Mouse (Mus musculus): ENCODE data around the gene Palld.
A peak's percentile ranks its signal among the peaks of the same experiment; 100 is the strongest.

Palld gene

GRCm38 (mm10) chr8:61625656-61626210, 276.8 kb downstream of the Palld start:
- DNase-seq: no peak

DNA sequence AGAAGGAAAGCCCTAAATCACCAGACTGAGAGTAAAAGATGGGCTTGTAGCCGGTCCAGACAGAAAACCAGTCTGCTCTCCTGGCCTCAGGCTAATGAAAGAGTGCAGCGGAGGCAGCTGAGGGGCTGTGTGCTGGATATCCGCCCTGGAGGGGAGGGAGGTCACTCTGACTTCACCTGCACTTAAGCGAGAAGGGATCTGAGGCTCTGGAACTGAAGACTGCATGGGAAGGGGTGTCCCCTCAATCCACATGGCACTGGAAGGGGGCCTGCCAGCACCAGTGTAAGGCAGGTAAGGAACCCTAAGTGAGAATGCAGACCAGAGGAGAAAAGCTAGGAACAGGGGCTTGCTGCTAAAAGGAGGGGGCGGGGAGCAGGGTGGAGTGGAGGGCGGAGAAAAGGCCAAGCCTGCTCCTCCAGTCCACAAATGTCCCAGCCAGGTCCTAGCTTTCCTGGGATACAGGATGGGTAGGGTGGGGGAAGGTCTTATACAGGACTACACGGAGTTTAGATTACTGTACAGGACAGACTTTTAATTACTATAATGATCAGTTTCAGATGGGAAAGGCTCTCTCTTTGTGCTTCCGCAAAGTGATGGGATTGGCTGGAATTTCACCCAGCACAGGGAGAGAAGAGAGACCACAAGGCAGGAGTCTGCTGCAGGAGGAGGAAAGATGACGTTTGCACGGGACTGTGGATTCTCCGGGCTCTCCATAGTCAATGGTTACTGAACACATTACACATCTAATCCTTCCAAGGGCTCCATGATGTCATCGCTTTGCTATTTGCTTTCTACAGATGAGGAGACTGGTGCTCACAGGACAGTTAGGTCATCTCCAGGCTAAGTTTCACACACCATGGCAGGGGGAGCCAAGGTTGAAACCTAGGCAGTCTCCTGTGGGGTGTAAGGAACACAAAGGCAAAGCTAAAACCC, 278.7 kb downstream of the Palld start:
- no peak for DNase-seq

DNA sequence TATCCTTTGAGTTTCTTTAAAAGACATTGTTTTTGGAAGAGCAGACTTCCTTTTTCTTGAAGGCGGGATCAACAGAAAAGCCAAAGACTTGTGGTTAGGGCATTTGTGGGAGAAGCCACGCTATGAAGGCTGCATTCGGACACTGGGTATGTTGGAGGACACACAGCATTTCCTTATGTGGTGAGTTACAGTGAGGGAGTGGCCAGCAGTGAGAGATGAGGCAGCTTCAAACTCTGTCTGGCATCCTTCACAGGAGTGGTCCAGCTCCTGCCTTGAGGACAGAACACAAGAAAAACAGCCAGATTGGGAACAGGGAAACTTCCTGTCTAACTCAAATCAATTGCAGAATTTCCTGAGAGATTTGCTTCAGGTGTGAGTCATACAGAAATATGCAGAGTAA, 281.2 kb downstream of the Palld start:
- DNase-seq: no peak

DNA sequence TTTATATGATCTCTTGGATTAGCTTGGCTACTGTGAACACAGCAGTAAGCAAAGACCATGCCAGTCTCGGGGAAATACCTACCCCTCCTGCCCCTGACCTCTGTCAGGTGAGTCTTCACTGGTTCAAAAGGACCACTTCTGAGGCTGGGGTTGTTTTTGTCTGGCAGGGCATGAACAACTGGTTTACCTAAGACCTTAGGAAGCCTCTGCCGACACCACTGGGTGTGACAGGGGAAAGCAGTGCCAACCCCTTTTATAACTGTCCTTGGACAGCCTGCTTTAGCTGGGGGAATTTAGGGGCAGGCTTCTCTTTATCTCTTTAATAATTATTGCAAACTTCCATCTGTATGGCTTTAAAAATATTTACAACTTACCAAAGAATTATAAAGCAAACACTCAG, 284.8 kb downstream of the Palld start:
- no peak for DNase-seq

- no peak for DNase-seq
Measured at GRCm38 (mm10) chr8:61617049-61617448, 285.4 kb downstream of the Palld start.

- DNase-seq: no peak
Measured at GRCm38 (mm10) chr8:61615711-61616697, 286.5 kb downstream of the Palld start.

- no peak for DNase-seq
Measured at GRCm38 (mm10) chr8:61611741-61612140, 290.7 kb downstream of the Palld start.

- DNase-seq: no peak
Measured at GRCm38 (mm10) chr8:61611077-61611476, 291.4 kb downstream of the Palld start.

DNA sequence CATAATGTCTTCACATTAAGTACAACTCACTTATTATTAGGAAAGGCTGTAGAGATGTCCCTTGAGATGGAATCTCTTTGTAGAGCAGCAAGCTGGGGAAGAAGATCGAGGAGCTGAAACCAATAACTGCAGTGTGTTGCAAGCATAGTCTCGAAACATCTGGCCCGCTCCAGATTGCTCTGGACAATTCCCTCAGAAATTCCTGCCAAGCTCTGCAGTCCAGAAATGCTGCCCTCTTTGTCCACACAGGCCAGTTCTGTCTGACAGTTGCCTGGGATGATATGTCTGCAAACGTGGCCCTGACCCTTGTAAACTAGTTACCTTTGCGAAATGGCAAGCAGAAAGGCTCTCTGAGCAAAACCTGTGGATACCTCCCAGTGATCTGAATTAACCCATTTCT, 291.9 kb downstream of the Palld start:
- no peak for DNase-seq

DNA sequence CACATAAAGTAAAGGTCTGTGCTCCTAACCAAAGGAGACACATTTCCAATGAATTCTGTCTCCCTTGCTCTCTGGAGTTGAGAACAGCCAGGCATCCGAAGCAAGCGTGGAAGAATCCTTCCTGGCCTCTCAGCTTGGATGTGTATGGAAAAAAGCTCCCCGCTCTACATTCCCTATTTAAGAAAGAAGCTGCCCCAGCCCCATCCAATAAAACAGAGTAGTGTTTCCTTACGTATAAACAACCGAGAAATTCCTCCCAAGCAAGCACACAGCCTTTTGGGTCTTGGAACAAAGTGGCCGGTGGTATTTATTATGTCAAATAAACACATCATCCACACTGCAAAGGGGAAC, 295.1 kb downstream of the Palld start:
- DNase-seq: no peak

GRCm38 (mm10) chr8:61606795-61607462, 295.6 kb downstream of the Palld start:
- peak; percentile 9 to 18 for DNase-seq

DNA sequence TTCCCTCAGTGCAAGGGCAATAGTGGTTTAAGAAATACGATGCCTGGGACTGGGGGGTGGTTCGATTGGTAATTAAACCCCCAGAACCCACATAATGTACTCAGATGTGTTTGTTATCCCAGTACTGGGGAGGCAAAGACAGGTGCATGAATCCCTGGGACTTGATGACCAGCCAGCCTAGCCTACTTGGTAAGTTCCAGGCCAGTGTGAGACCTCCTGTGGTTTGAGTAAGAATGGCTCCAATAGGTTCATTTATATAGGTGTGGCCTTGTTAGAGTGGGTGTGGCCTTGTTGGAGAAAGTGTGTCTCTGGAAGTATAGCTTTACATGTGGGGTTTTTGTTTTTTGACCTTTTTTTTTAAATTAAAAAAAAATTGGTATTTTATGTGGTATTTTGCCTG, 297.6 kb downstream of the Palld start:
- no peak for DNase-seq

DNA sequence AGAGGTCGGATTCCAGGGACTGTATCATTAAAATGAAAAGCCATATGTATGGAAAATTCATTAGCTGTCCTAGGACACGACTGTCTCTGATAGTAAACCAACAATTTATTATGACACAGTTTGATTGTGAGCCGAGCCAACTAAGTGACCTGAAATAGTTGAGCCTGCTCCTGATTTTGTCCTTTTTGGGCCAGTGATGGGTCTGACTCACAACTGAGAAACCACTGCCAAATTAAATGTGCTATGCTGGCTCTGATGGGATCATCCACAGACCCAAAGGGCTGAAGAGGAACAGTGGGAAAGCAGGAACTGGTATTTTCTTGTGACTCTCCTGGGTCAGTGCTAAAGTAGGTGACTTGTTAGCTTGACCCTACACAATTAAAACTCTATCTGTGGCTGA, 305.6 kb downstream of the Palld start:
- no peak for DNase-seq

DNA sequence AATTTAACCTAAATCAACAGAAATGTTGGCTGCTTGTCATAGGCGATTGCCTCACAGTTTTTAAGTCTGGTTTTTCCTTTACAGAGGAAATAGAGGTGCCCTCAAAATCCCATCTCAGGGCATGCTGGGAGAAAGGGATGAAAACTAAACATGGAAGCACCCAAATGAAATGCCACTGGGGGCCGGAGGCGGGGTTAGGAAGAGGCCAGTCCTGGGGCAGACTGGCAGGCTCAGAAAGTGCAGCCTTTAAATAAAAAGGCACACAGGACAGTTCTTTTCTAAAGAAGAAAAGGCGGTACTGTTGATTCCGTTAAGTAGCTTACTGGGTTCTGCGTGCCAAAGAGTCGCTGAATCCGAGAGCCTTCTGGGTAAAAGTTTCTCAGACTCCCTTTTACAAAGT, 311.0 kb downstream of the Palld start:
- peak in 1 of 2 experiments; percentile 7 for DNase-seq

GRCm38 (mm10) chr8:61590551-61591431, 311.7 kb downstream of the Palld start:
- DNase-seq: peak; percentile 63 to 67

DNA sequence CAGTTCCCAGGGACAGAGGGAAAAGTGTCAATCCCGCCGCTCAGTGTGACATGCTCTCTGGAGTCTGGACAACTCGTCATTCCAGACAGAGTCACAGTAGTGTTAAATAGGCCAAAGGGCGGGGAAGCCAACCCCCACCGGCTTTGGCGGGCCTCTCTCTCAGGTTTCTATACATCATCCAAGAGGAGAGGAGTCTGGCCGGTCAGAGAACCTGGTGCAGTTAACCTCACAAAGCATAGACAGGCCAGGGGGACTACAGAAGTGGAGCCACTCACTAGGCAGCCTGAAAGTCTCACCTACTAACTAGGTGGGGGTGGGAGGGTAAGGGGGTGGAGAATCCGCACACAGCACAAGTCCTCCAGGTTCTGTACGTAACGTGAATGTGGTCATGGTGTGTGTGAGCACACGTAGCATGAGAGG, 312.5 kb downstream of the Palld start:
- DNase-seq: peak in 1 of 2 experiments; percentile 11

DNA sequence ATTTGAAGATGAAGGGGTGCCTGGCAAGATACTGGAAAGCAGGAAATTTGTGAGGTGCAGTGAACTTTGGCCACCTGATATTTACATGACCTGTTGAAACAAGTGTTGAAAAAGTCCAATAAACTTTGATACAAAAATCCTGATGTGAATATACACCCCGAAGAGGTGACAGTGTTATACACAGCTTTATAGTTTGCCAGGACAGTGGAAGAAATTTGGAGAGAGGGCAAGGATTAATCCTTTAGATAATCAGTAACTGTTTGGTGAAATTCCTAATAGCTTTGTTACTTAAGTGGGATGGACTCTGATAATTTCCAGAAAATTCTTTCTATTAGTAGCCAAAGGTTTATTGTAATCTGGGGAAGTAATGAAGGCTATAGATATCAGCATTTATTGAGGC, 314.2 kb downstream of the Palld start:
- no peak for DNase-seq

DNA sequence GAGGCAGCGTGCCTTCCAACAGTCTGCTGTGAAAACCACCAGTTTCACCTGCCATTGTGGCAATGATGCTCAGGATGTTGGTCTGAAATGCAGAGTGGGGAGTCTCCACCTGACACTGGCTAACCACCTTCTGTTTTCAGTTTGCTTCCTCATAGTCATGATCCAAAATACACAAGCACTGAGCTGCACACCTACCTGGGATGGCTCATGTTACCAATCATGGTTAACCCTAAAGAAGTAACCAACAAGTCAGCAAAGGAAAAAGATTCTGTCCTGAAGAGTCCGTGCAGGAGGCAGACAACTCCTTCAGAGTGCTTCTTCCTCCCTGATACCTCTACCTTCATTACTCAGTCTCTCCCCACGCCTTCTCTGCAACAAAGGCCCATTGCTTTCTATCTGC, 314.8 kb downstream of the Palld start:
- DNase-seq: no peak

DNA sequence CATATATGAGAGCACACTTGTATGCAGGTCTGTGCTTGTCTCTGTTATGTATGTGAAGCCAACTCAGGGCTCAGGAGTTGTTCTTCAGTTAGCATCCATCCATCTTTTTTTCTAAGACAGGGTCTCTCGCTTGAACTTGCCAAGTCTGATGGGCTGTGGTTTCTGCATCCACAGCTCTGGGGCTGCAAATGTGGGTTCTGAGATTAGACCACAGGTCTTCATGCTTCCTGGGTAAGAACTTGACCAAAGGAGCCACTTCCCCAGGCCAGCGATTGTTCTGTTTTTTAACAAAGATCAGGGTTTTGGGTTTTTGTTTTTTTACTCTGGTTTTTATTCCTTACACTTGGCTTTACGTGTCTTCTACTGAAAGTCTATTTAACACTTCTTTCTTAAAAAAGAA, 316.0 kb downstream of the Palld start:
- DNase-seq: no peak

GRCm38 (mm10) chr8:61585746-61586145, 316.7 kb downstream of the Palld start:
- DNase-seq: no peak

DNA sequence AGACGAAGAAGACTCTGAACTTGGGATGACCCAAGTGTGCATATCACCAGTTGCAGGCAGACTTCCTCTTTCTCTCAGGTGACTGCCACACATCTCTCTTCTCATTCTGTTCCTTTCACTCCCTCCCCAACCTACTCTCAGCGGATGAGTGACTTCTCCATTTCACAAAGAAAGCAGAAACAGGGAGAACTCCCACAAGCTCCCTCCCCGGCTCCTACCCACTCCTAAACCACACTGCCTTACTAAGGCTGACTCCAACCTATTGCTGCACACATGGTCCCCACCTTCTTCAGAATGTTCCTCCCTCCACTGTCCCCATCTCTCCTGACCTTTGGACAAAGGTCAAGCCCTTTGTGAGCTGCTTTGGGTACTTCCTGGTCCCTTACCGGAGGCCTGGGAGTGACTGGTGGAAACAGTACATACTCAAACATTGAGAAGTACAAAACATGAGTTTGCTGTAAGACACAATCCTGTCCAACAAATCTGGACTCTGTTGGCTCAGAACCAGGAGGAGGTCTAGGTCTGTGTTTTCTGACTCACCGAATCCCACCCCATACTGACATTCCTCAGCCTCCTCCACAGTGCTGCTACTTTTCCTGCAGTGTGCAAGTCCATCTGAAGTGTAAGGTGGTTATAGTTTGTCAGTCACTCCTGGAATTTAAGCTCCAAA, 317.6 kb downstream of the Palld start:
- no peak for DNase-seq
